Mouse (Mus musculus) heart, adult 2 months (tissue): ENCODE data around the gene Nfkb1.

Experiments used
- CTCF ChIP-seq: fragments of 200-600 bp; IDR thresholded peaks from 2 replicates; pipeline ENCODE4 v1.8.1; 2022; ENCODE audit warnings: antibody characterized with exemption, mild to moderate bottlenecking, moderate library complexity
- EP300 ChIP-seq: fragments of 200-500 bp; IDR thresholded peaks from 2 replicates; pipeline ENCODE4 v1.6.1; 2011; ENCODE audit warnings: low read depth, low read length, control low read depth; ENCODE audit not compliant: insufficient read depth
- POLR2A ChIP-seq: fragments of 200-500 bp; IDR thresholded peaks from 2 replicates; pipeline ENCODE4 v1.6.1; 2011; ENCODE audit warnings: mild to moderate bottlenecking, low read depth, low read length, control low read depth; ENCODE audit not compliant: insufficient read depth

- TF ChIP-seq CTCF (no peak), POLR2A (no peak), EP300 (no peak)
Observed at GRCm38 (mm10) chr3:135573051-135573450, 118.3 kb downstream of the Nfkb1 start.
